Mouse (Mus musculus) liver, embryonic 13.5 days (tissue): ENCODE measurements around the gene Sh2d3c. TPM values are rescaled to one million over a fixed set of nuclear protein-coding genes. Genes with fewer than 3 reads are reported as not detected.

Experiments used
- microRNA counts: library from miRNA; unstranded; fragments of <30 nt; microRNA quantifications from one replicate; lab custom pipeline; 2016
- microRNA-seq: library from miRNA; unstranded; fragments of <30 nt; microRNA quantifications from one replicate; pipeline ENCODE4, GENCODE M21; 2016
- polyA plus RNA-seq: library from polyadenylated mRNA; unstranded; fragments of >200 nt; fragmentation: Nextera tagmentation; extraction: Ambion mirVana; gene quantifications from 2 replicates; pipeline ENCODE4 v1.2.1, GENCODE M21; 2015

Gene Sh2d3c
- polyA plus RNA-seq, 1 experiment from 2014 or later = 5.4 TPM

MicroRNA genes within 50 kb of the gene (microRNA counts, 519-probe panel; counts per million panel counts)
- microRNA mmu-miR-2861 (lab: Ali Mortazavi, UCI) = 114 counts per million

Small RNA genes within 50 kb of the gene (microRNA-seq; reads per million reads assigned to microRNA genes)
- gene Gm47291 = not detected
- not detected for gene Mir2861
- gene Mir3960 = not detected
- gene Mir8093 = not detected

Other genes with a start within 250 kb of the Sh2d3c start
- 1.0 and 1.1 TPM in 2 replicates for gene Fam102a, start 185.7 kb upstream of the Sh2d3c start, polyA plus RNA-seq
- 60.4 and 64.2 TPM in 2 replicates for gene Dpm2, start 150.2 kb upstream of the Sh2d3c start, polyA plus RNA-seq
- 0.10 TPM in 1 of 2 replicates, not detected in the other for gene Pip5kl1, start 146.3 kb upstream of the Sh2d3c start, polyA plus RNA-seq
- not detected in 2 replicates for gene 9430097D07Rik, start 145.4 kb upstream of the Sh2d3c start, polyA plus RNA-seq
- gene St6galnac4, start 134.0 kb upstream of the Sh2d3c start, polyA plus RNA-seq = 13.5 and 14.1 TPM in 2 replicates
- 10.0 and 12.8 TPM in 2 replicates for gene St6galnac6, start 121.3 kb upstream of the Sh2d3c start, polyA plus RNA-seq
- 2.2 and 2.3 TPM in 2 replicates for gene Ak1, start 99.3 kb upstream of the Sh2d3c start, polyA plus RNA-seq
- gene Eng, start 74.5 kb upstream of the Sh2d3c start, polyA plus RNA-seq = 20.6 and 23.4 TPM in 2 replicates
- 31.1 and 32.9 TPM in 2 replicates for gene Fpgs, start 16.9 kb upstream of the Sh2d3c start, polyA plus RNA-seq
- gene Cdk9, start 8.0 kb upstream of the Sh2d3c start, polyA plus RNA-seq = 60.4 TPM in 2 replicates
- gene 6330409D20Rik, start 20.0 kb downstream of the Sh2d3c start, polyA plus RNA-seq = 0.15 TPM in 1 of 2 replicates, not detected in the other
- gene Tor2a, start 36.2 kb downstream of the Sh2d3c start, polyA plus RNA-seq = 30.1 TPM in 2 replicates
- 0.07 and 0.13 TPM in 2 replicates for gene Ttc16, start 54.6 kb downstream of the Sh2d3c start, polyA plus RNA-seq
- 2.4 and 3.6 TPM in 2 replicates for gene Ptrh1, start 54.7 kb downstream of the Sh2d3c start, polyA plus RNA-seq
- gene Cfap157, start 63.4 kb downstream of the Sh2d3c start, polyA plus RNA-seq = 0.24 and 0.25 TPM in 2 replicates
- 3.3 and 3.7 TPM in 2 replicates for gene Stxbp1, start 126.2 kb downstream of the Sh2d3c start, polyA plus RNA-seq
- 7.0 and 7.6 TPM in 2 replicates for gene Fam129b, start 155.1 kb downstream of the Sh2d3c start, polyA plus RNA-seq
- 141 and 148 TPM in 2 replicates for gene Rpl12, start 240.5 kb downstream of the Sh2d3c start, polyA plus RNA-seq
- 2.0 and 3.0 TPM in 2 replicates for gene Lrsam1, start 240.6 kb downstream of the Sh2d3c start, polyA plus RNA-seq